Mouse (Mus musculus) ES-E14 (cell line): ENCODE measurements around the gene Ripply3.

ENCODE experiments used
- CHD2 ChIP-seq: IDR thresholded peaks from 2 replicates; pipeline ENCODE4 v1.6.1; 2014; ENCODE audit warnings: mild to moderate bottlenecking, low read depth, low read length, inconsistent platforms
- HCFC1 ChIP-seq: IDR thresholded peaks from 2 replicates; pipeline ENCODE4 v1.6.1; 2012; ENCODE audit warnings: low read length, inconsistent platforms, borderline replicate concordance; ENCODE audit not compliant: insufficient read depth
- MAFK ChIP-seq: IDR thresholded peaks from 2 replicates; pipeline ENCODE4 v1.6.1; 2014; ENCODE audit warnings: mild to moderate bottlenecking, low read depth, low read length, inconsistent platforms; ENCODE audit not compliant: insufficient read depth
- ZC3H11A ChIP-seq: IDR thresholded peaks from 2 replicates; pipeline ENCODE4 v1.6.1; 2012; ENCODE audit warnings: low read depth, mild to moderate bottlenecking, inconsistent platforms, low read length, borderline replicate concordance
- ZNF384 ChIP-seq: IDR thresholded peaks from 2 replicates; pipeline ENCODE4 v1.6.1; 2012; ENCODE audit warnings: low read depth, low read length, inconsistent platforms

- TF ChIP-seq CHD2 (no peak), ZNF384 (no peak), ZC3H11A (no peak), HCFC1 (no peak), MAFK (no peak)
These were observed 16.8 kb upstream of the Ripply3 start for GRCm38 (mm10) chr16:94311416-94311815.
